Mouse (Mus musculus): Measurements from ENCODE around the gene Cep85l. TPM values are rescaled to one million over a fixed set of nuclear protein-coding genes. Genes with fewer than 3 reads are reported as not detected.
A peak's percentile ranks its signal among the peaks of the same experiment; 100 is the strongest.

Cep85l gene
- total RNA-seq, 2 experiments from 2014 or later: 22.8 to 25.1 TPM

DNA sequence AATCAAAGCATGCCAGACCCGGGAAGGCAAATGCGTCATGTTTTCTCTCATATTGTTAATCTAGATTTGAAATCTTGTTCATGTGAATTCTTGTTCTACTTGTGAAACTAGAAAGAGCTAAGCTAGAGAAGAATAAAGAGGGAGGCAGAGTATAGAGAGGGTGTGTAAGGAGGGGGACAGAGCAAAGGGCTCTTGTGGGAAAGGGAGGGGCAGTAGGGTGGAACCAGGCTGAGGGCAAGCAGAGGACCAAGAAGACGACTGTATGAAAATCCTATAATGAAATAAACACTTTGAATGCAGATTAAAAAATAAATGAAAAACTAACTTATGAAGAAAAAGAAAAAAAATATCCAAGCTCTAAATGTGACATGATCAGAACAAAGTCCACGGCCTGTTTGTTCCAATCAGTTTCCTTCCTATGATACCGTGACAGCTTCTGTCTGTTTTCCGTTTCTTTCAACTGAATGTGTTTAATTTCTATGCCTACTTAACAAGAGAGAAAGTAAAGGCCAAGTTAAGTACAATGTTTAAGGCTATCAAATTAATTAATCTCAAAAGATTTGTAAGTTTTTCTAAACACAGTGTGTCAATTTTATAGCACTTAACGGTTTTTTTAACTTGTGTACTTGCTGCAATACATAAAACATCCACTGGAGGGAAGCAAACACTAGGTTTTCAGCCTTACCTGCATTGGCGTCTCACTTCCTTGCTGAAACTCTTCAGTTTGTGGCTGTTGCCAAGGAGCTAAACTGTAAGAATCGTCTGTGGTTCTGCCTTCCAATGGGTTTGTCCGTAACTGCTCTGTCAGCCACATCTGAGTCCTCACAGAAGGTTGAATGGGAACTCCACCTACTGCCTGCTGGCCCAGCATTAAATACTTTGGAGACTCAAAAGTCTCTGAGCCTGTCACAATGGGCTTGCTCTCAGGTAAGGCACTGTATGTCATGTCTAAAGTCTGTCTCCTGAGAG, 31.7 kb downstream of the Cep85l start:
- peak overlapping the region; percentile 73 for H3K27ac ChIP-seq
- TF ChIP-seq CTCF (conservative IDR thresholded peaks at IDR 0.05): peak; percentile 93
- H3K4me3 ChIP-seq: no peak overlapping the region

GRCm38 (mm10) chr10:53346916-53347315, 32.8 kb downstream of the Cep85l start:
- 0 out of 2 replicates have a peak overlapping the region, but pooled peaks have one; percentile 20 for H3K27ac ChIP-seq
- no peak for TF ChIP-seq CTCF (conservative IDR thresholded peaks at IDR 0.05)
- DNase-seq (ENCODE audit: low spot score in 2 of 2): no peak

More for the DNA sequence above, 31.7 kb downstream of the Cep85l start:
- DNase-seq (ENCODE audit: low spot score in 2 of 2): peak; percentile 52 to 78

GRCm38 (mm10) chr10:53346506-53346905, 33.2 kb downstream of the Cep85l start:
- Histone ChIP-seq H3K27ac (0 out of 2 replicates have a peak overlapping the region, but pooled peaks have one; percentile 20), H3K4me3 (no peak overlapping the region)
- DNase-seq (ENCODE audit: low spot score in 2 of 2): peak; percentile 26 to 62
- TF ChIP-seq CTCF (conservative IDR thresholded peaks at IDR 0.05): peak; percentile 97

More at GRCm38 (mm10) chr10:53346916-53347315, 32.8 kb downstream of the Cep85l start:
- H3K4me3 ChIP-seq: no peak overlapping the region

GRCm38 (mm10) chr10:53345508-53345907, 34.2 kb downstream of the Cep85l start:
- DNase-seq (ENCODE audit: low spot score in 2 of 2): no peak
- no peak for TF ChIP-seq CTCF (conservative IDR thresholded peaks at IDR 0.05)
- Histone ChIP-seq H3K4me3 (no peak overlapping the region), H3K27ac (0 out of 2 replicates have a peak overlapping the region, but pooled peaks have one; percentile 9)

GRCm38 (mm10) chr10:53343865-53344264, 35.9 kb downstream of the Cep85l start:
- Histone ChIP-seq H3K27ac (0 out of 2 replicates have a peak overlapping the region, but pooled peaks have one; percentile 6), H3K4me3 (no peak overlapping the region; the same call in 1 of the 2 replicates)
- no peak for DNase-seq (ENCODE audit: low spot score in 2 of 2)
- no peak for TF ChIP-seq CTCF (conservative IDR thresholded peaks at IDR 0.05)

GRCm38 (mm10) chr10:53343384-53343783, 36.4 kb downstream of the Cep85l start:
- DNase-seq (ENCODE audit: low spot score in 2 of 2): no peak
- H3K27ac ChIP-seq: no peak overlapping the region
- H3K4me3 ChIP-seq: no peak overlapping the region; the same call in 1 of the 2 replicates
- no peak for TF ChIP-seq CTCF (conservative IDR thresholded peaks at IDR 0.05)

DNA sequence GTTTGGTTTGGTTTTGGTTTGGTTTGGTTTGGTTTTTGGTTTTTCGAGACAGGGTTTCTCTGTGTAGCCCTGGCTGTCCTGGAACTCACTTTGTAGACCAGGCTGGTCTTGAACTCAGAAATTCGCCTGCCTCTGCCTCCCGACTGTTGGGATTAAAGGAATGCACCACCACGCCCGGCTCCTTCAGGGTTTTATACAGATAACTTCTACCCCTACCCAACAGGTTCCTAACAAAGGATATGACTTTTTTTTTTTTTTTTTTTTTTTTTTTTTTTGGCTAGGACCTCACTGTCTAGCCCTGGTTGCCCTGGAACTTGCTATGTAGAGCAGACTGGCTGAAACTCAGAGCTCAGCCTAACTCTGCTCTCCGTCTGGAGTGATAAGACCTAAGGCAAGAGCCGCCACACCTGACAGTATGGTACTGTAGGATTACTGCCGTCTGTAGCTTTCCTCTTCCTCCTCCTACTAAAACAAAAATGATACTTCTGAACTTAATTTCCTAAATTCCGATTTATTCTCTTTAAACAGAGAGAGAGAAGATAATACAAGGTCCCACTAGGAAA, 37.5 kb downstream of the Cep85l start:
- DNase-seq (ENCODE audit: low spot score in 2 of 2): no peak
- Histone ChIP-seq H3K4me3 (no peak overlapping the region), H3K27ac (no peak overlapping the region)
- TF ChIP-seq CTCF (conservative IDR thresholded peaks at IDR 0.05): no peak

- peak; percentile 27 to 29 for DNase-seq (ENCODE audit: low spot score in 2 of 2)
- Histone ChIP-seq H3K4me3 (no peak overlapping the region), H3K27ac (no peak overlapping the region)
- TF ChIP-seq CTCF (conservative IDR thresholded peaks at IDR 0.05): peak; percentile 89
Measured at GRCm38 (mm10) chr10:53341288-53341965, 38.3 kb downstream of the Cep85l start.

DNA sequence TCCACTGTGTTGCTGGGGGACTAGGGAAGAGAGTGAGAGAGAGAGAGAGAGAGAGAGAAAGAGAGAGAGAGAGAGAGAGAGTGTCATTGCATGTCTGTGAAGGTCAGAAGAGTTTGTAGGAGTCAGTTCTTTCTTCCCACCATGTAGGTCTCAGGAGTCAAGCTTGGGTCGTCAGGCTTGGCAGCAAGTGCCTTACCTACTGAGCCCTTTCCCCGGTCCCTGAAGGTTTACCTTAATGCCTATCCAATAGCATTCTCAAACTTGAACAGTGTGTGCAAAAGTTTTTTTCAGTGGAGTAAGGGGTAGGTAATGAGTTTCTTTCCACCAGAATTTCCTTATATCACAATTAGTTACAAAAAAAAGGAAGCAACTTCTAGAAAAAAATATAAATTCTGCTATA, 40.7 kb downstream of the Cep85l start:
- TF ChIP-seq CTCF (conservative IDR thresholded peaks at IDR 0.05): no peak
- Histone ChIP-seq H3K4me3 (no peak overlapping the region), H3K27ac (no peak overlapping the region)
- no peak for DNase-seq (ENCODE audit: low spot score in 2 of 2)

DNA sequence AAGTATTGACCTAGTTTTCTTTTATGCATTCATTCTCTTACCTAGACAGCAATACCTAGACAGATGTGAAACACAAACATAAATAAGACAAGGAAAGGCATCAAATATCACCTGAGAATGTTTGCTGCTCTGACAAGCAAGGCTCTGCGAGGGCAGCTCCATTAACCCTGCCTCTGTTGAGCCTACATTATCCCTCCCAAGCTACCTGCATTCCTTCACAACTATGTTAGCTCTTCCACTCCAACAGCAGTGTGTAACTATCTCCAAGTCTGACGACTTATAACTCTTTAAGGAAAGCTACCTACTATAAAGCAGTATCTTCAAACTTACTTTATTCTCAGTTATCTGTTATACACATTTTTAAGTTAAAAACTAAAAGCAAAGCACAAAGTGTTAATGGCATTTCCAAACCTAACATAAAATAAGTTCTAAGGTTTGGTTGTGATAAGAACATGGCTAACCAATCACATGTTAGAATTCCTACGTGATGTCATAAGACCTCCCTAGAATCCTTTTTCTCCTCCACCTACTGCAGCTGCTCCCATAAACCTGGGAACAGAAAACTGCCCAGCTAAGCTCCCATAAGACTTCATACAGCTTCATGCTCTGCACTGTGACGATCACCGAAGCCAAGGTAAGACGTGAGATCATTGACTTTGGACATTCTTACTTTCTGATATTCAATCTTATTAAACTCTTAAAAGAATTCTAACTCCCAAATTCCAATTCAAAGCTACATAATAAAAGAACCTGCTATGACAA, 42.4 kb downstream of the Cep85l start, which contains the start of gene Pln:
TSS of gene Pln (plus strand) at position 506 of the 762 bp plus-strand sequence.
- no peak for DNase-seq (ENCODE audit: low spot score in 2 of 2)
- Histone ChIP-seq H3K4me3 (no peak within 1 kb of the TSS), H3K27ac (no peak within 1 kb of the TSS)
- no peak for TF ChIP-seq CTCF (conservative IDR thresholded peaks at IDR 0.05)

DNA sequence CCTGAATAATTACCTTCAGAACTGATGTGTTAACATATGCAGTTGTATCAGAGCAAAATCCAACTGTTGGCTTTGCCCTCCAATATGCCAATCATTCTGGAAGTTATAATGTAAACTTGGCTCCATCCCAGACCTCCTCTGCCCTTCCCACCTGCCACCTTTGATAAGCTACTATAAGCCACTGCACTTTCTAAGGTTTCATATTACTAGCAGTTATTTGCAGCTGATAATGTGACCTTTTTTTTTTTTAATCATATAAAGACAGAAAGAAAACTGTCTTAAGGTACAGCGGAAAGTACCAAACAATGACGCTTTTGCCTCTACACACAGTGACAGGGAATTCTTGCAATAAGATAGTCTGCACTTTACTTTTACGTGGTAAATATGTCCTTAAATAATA, 43.8 kb downstream of the Cep85l start:
- no peak overlapping the region for H3K4me3 ChIP-seq
- no peak for DNase-seq (ENCODE audit: low spot score in 2 of 2)
- no peak for TF ChIP-seq CTCF (conservative IDR thresholded peaks at IDR 0.05)
- no peak overlapping the region for H3K27ac ChIP-seq

DNA sequence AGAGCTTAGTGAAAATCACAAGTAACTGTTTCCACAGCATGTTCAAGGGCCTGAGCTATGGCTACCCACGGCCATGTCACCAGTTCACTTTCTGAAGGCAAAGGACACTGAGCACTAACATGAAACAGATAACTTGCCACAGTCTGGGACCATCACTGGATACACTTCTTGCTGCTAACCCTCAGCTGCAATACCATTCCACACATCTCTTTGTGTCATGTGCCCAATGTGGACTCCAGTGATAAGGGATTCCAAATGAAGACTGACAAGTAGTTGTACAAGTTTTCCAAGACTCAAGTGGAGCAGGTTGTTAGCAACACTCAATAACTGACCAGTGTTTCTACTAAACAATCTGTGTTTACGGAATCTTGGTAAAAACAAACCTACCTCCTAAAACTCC, 44.5 kb downstream of the Cep85l start:
- Histone ChIP-seq H3K4me3 (no peak overlapping the region), H3K27ac (no peak overlapping the region)
- no peak for DNase-seq (ENCODE audit: low spot score in 2 of 2)
- no peak for TF ChIP-seq CTCF (conservative IDR thresholded peaks at IDR 0.05)
